Mouse (Mus musculus): ENCODE data around the gene Acap1. TPM values are rescaled to one million over a fixed set of nuclear protein-coding genes. Genes with fewer than 3 reads are reported as not detected.
A peak's percentile ranks its signal among the peaks of the same experiment; 100 is the strongest.

Gene Acap1
- polyA plus RNA-seq, 1 experiment from 2014 or later = 0.33 TPM

DNA sequence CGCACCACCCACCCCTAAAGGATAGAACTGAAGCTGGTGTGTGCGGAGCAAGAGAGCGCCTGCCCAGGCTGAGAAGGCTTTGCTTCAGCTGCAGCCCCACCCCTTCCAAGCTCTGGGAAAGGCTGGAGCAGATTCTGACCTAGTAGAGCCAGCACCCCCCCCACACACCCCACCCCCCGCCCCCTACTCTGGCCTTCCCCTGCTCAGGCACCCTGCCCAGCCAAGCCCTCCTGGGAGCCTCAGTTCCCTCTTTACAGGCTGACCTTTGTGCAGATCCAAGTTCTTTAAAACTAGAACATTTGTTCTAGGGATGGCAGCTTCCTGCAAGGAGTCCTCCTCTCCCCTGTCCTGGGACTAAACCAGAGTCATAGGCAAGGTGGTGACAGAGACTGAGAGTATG lies 42.0 kb upstream of the Acap1 start:
- Histone ChIP-seq H3K27ac (peak overlapping the region; percentile 80), H3K4me1 (replicated peaks; ENCODE audit: insufficient read depth, low read length) (peaks cover 24% of the 10 kb centered on the region), H3K36me3 (ENCODE audit: insufficient read depth, low read length) (no peaks in the 10 kb centered on the region), H3K4me2 (ENCODE audit: low read length) (no peak overlapping the region), H3K9me3 (replicated peaks; ENCODE audit: low read length) (no peaks in the 10 kb centered on the region), H3K4me3 (replicated peaks; ENCODE audit: low read depth, low read length) (no peak overlapping the region), H3K9ac (ENCODE audit: low read depth, low read length) (no peak overlapping the region), H3K27me3 (ENCODE audit: insufficient read depth, low read length) (no peaks in the 10 kb centered on the region; the same call in 1 of the 2 replicates)
- no peak for ATAC-seq (replicated peaks; ENCODE audit: low FRiP score, low read depth)
- no peak for DNase-seq (ENCODE audit: low spot score)
- no peak for TF ChIP-seq CTCF (IDR thresholded peaks at IDR 0.05; ENCODE audit: low read depth)
- 24% methylated on average over 4 of the region's 4 CpGs for WGBS

DNA sequence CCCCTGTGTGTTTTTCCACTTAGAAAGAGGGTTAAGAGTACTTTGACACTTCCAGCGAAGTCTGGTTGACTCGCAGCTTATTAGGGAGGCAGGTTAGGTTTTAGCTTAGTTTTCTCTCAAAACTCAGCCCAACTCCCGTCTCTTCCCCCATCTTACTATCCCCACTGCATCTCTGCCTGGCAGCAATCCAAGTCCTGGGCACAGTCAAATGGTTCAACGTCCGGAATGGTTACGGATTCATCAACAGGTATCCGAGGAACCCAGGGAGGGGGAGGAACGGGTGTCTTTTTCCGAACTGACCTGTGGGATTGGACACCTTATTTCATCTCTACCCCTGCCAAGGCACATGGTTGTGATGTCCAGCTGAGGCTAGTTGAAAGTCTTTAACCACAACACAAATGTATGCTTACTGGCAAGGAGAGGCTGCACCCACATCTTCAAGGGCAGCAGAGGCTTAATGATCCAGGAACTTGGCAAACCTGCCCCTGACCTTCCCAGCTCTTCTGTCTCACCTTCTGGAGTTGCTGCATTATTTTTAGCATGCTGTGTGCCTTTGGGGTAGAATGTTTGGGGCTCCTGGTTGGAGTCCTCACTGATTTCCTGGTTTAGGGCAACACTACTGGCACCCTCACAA lies 41.5 kb upstream of the Acap1 start:
- H3K9ac ChIP-seq (ENCODE audit: low read depth, low read length) = peak overlapping the region; percentile 68; the same call in 1 of the 2 replicates

DNA sequence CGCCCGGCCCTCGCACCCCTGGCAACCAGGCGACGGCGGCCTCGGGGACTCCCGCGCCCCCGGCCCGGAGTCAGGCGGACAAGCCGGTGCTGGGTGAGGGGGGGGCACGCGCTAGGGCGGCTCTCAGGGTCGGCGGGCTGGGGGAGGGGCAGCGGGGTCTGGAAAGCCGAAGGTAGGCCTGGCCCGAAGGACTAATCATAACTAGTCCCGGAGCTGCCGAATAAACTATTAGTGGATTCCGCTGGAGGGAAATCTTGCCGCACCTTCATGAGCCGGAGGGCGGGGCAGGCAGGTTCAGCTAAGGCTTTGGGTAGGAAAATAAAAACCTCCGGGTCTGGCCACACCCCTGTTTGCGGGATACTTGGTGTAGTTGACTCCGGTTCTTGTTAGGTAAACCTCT lies 40.8 kb upstream of the Acap1 start:
- under 1% methylated on average over 30 of the region's 30 CpGs for WGBS
- no peak for TF ChIP-seq CTCF (IDR thresholded peaks at IDR 0.05; ENCODE audit: low read depth)
- Histone ChIP-seq H3K36me3 (ENCODE audit: insufficient read depth, low read length) (no peaks in the 10 kb centered on the region), H3K9ac (ENCODE audit: low read depth, low read length) (peak overlapping the region; percentile 68), H3K4me1 (replicated peaks; ENCODE audit: insufficient read depth, low read length) (peaks cover 24% of the 10 kb centered on the region), H3K4me2 (ENCODE audit: low read length) (peak overlapping the region; percentile 99), H3K27me3 (ENCODE audit: insufficient read depth, low read length) (no peaks in the 10 kb centered on the region; the same call in 1 of the 2 replicates), H3K27ac (peak overlapping the region; percentile 80), H3K9me3 (replicated peaks; ENCODE audit: low read length) (no peaks in the 10 kb centered on the region), H3K4me3 (replicated peaks; ENCODE audit: low read depth, low read length) (peak overlapping the region; percentile 47)
- ATAC-seq (replicated peaks; ENCODE audit: low FRiP score, low read depth) (0 out of 2 replicates have a peak, but pooled peaks have one; percentile 8), DNase-seq (ENCODE audit: low spot score) (peak; percentile 48)

More for the DNA sequence above, 41.5 kb upstream of the Acap1 start:
- H3K4me1 ChIP-seq (replicated peaks; ENCODE audit: insufficient read depth, low read length) = peaks cover 24% of the 10 kb centered on the region
- no peak for TF ChIP-seq CTCF (IDR thresholded peaks at IDR 0.05; ENCODE audit: low read depth)
- H3K27ac ChIP-seq = peak overlapping the region; percentile 80
- DNase-seq (ENCODE audit: low spot score) (no peak), ATAC-seq (replicated peaks; ENCODE audit: low FRiP score, low read depth) (no peak)
- peak overlapping the region; percentile 99 for H3K4me2 ChIP-seq (ENCODE audit: low read length)
- WGBS = 26% methylated on average over 9 of the region's 9 CpGs
- H3K27me3 ChIP-seq (ENCODE audit: insufficient read depth, low read length) = no peaks in the 10 kb centered on the region; the same call in 1 of the 2 replicates
- H3K4me3 ChIP-seq (replicated peaks; ENCODE audit: low read depth, low read length) = peak overlapping the region; percentile 47; the same call in 1 of the 2 replicates
- no peaks in the 10 kb centered on the region for H3K36me3 ChIP-seq (ENCODE audit: insufficient read depth, low read length)
- H3K9me3 ChIP-seq (replicated peaks; ENCODE audit: low read length) = no peaks in the 10 kb centered on the region

DNA sequence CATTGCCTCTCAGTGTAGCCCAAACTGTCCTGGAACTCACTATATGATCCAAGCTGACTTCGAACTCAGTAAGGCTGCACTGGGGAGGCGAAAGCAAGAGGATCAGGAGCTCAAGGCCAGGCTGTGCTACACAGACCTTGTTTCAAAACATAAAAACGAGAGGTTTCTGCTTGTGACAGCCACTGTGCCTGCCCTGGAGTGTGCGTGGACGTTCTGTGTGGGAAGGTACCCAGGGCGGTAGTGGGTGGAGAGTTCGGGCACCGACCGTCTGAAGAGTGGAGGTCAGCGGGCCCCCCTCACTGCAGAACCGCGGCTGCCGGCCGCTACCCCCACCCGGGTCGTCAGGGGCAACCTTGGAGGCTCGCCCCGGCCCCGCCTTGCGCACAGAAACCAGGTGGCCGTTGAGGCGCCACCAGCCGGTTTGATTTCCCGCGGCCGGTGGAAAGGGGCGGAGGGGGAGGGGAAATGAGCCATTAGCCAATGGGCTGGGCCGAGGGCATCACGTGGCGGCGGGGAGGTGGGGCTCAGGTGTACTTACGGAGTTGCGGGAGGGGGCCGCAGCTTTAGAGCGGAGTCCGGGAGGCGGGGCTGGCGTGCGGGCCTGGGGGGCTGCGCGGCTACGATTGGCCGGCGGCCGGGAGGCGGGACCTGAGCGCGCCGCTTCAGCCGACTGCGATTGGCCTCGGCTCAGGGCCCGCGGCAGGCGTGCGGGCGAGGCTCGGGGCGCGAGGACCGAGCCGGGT lies 40.0 kb upstream of the Acap1 start, which contains the start of gene Ybx2:
Gene Ybx2 (plus strand): TSS at position 660 of the 743 bp plus-strand sequence.
- Histone ChIP-seq H3K36me3 (ENCODE audit: insufficient read depth, low read length) (no peaks in the 10 kb centered on the region), H3K9ac (ENCODE audit: low read depth, low read length) (peak within 1 kb of the TSS; percentile 68), H3K27me3 (ENCODE audit: insufficient read depth, low read length) (no peaks in the 10 kb centered on the region; the same call in 1 of the 2 replicates), H3K27ac (peak within 1 kb of the TSS; percentile 80), H3K4me1 (replicated peaks; ENCODE audit: insufficient read depth, low read length) (peaks cover 24% of the 10 kb centered on the region), H3K4me2 (ENCODE audit: low read length) (peak within 1 kb of the TSS; percentile 99), H3K9me3 (replicated peaks; ENCODE audit: low read length) (no peaks in the 10 kb centered on the region), H3K4me3 (replicated peaks; ENCODE audit: low read depth, low read length) (peak within 1 kb of the TSS; percentile 47)
- DNase-seq (ENCODE audit: low spot score) = peak; percentile 89
- WGBS = 3% methylated on average over 55 of the region's 62 CpGs
- peak; percentile 84 for ATAC-seq (replicated peaks; ENCODE audit: low FRiP score, low read depth)
- TF ChIP-seq CTCF (IDR thresholded peaks at IDR 0.05; ENCODE audit: low read depth) = peak; percentile 26; the same call in 1 of the 2 replicates

DNA sequence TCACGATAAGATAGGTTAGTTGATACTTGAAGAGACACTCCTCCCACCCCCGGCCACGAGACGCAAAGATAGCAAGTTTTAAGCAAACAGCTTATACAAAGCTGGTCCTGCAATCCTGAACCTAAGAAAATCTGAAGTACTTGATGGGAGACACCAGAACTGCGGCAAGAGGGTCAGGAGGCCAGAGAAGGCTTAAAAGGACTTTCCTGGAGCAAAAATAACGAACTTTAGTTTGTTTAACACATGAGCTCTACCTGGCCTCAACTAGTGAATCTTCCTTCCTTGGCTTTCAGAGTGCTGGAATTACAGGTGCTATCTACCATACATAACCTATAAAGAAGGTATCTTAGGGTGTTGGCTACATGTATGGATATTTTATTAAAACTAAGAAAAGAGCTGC lies 39.3 kb upstream of the Acap1 start:
- Histone ChIP-seq H3K9me3 (replicated peaks; ENCODE audit: low read length) (no peaks in the 10 kb centered on the region), H3K36me3 (ENCODE audit: insufficient read depth, low read length) (no peaks in the 10 kb centered on the region), H3K27me3 (ENCODE audit: insufficient read depth, low read length) (no peaks in the 10 kb centered on the region; the same call in 1 of the 2 replicates), H3K27ac (0 out of 2 replicates have a peak overlapping the region, but pooled peaks have one; percentile 6), H3K4me3 (replicated peaks; ENCODE audit: low read depth, low read length) (0 out of 2 replicates have a peak overlapping the region, but pooled peaks have one; percentile 47), H3K4me2 (ENCODE audit: low read length) (peak overlapping the region; percentile 42), H3K9ac (ENCODE audit: low read depth, low read length) (no peak overlapping the region), H3K4me1 (replicated peaks; ENCODE audit: insufficient read depth, low read length) (peaks cover 24% of the 10 kb centered on the region)
- ATAC-seq (replicated peaks; ENCODE audit: low FRiP score, low read depth) (no peak), DNase-seq (ENCODE audit: low spot score) (no peak)
- WGBS = 17% methylated on average over 6 of the region's 6 CpGs
- TF ChIP-seq CTCF (IDR thresholded peaks at IDR 0.05; ENCODE audit: low read depth) = no peak

DNA sequence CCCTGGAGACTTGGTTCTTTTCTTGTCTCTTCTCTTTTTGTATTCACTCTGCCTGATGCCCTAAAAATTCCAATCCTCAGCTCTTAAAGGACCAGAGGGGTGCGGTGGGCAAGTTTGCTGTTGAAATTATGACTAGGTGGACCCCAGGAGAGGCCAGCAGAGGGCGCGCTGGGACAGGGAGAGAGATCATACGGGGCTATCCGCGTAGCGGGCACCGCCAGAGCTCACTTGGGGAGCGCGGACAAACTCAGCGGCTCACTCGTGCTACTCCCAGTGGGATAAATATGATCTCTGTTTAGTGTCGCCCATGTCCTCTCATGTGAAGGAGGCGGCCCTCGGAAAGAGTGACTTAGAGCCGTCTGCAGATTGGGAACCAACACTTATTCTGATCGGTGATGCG lies 38.8 kb upstream of the Acap1 start:
- WGBS = under 1% methylated on average over 18 of the region's 18 CpGs
- peak; percentile 98 for TF ChIP-seq CTCF (IDR thresholded peaks at IDR 0.05; ENCODE audit: low read depth)

More for the DNA sequence above, 38.8 kb upstream of the Acap1 start:
- Histone ChIP-seq H3K36me3 (ENCODE audit: insufficient read depth, low read length) (no peaks in the 10 kb centered on the region), H3K27ac (no peak overlapping the region), H3K4me1 (replicated peaks; ENCODE audit: insufficient read depth, low read length) (peaks cover 24% of the 10 kb centered on the region), H3K9ac (ENCODE audit: low read depth, low read length) (no peak overlapping the region; the same call in 1 of the 2 replicates), H3K9me3 (replicated peaks; ENCODE audit: low read length) (no peaks in the 10 kb centered on the region), H3K27me3 (ENCODE audit: insufficient read depth, low read length) (no peaks in the 10 kb centered on the region; the same call in 1 of the 2 replicates), H3K4me2 (ENCODE audit: low read length) (peak overlapping the region; percentile 42), H3K4me3 (replicated peaks; ENCODE audit: low read depth, low read length) (no peak overlapping the region; the same call in 1 of the 2 replicates)
- ATAC-seq (replicated peaks; ENCODE audit: low FRiP score, low read depth) (0 out of 2 replicates have a peak, but pooled peaks have one; percentile 12), DNase-seq (ENCODE audit: low spot score) (peak; percentile 96)
